Mouse (Mus musculus) spleen, embryonic (tissue): Measurements from ENCODE around the gene Samhd1.

ENCODE experiments used
- CTCF ChIA-PET: fragments of 350-600 bp; sonication (Branson Sonifier 250); formaldehyde crosslinking; loops from one replicate; lab custom pipeline; 2022; lab: Charles Lee

Gene Samhd1

DNA sequence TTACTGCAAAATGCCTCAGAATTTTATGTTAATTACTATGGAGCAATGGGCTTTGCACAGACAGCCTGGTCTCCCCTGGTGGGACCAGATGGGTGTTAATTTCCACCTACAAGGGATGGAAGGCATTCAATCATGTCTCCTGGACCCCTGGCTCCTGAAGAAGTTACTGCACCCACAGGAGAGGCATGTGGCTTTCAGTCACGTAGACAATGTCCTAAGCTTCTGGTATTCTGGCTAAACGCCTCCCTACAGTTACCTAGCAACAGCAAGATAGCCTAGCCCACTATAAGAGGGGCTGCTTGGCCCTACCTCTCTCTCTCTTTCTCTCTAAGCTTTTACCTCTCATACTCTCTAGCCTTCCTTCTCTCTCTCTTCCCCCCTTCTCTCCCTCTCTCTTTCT is 32.8 kb downstream of the Samhd1 start:
- CTCF ChIA-PET, result no interaction called here

DNA sequence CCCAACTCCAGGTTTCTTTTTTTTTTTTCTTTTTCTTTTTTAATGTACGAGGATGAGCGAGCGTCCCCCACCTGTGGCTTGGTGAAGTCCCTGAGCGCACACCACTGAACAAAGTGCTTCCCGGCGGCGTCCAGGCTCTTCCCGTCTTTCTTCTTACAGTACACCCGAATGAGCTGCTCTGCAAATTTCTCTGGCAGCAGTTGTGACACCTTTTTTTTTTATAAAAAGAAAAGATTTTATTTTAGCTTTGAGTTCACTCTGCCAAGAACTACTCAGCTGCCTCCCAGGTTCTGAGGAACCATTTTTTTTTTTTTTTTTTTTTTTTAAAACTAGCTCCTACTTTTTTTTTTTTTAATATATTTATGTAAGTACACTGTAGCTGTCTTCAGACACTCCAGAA is 33.4 kb downstream of the Samhd1 start:
- CTCF ChIA-PET, result no interaction called here

DNA sequence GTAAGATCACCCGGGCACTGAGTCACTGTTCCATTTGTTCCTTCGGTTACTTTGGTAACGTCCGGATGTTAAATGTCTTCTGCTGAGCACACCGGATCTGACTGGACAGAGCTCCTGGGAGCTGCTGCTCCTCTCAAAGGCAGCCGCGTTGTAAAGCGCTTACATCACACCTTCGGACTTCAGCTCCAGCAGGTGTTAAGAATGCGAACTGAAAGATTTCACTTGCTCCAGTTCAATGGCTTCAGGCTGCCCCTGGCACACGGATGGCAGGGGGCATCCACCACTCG is 34.8 kb downstream of the Samhd1 start:
- CTCF ChIA-PET, result no interaction called here

DNA sequence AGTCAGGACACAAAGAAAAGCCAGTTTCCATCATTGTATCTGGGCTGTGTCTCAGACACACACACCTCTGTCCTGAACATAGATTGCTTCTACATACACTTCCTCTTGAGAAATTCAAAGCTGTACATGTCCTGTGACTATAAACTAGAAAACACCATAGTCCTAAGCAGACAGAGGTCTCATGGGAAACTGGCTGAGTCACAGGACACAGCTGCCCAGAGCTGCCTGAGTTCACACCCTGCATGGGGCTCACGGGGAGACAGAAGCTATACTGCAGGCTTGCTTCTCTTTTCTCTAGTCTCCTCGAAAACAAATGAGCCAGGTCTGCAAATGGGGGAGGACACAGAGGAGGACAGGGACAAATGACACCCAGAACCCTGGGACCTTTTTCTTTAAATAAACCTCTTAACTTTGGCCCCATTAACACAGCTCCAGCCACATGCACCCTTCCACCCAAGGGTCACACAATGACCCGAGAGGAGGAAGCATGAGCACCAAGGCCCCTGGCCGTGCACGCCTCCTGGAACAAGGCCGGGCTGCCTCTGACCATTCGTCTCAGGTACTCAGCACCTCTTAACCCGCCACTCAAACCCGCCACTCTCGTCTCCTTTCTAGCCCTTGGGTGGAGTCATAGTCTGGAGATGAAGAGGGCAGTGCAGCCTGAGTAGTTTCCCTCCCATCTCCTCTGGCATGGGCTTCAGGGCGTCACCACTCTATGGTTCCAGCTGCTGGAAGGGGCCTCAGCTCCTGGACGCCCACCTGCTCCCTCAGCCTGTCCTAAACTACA is 35.3 kb downstream of the Samhd1 start:
- CTCF ChIA-PET, result no interaction called here

DNA sequence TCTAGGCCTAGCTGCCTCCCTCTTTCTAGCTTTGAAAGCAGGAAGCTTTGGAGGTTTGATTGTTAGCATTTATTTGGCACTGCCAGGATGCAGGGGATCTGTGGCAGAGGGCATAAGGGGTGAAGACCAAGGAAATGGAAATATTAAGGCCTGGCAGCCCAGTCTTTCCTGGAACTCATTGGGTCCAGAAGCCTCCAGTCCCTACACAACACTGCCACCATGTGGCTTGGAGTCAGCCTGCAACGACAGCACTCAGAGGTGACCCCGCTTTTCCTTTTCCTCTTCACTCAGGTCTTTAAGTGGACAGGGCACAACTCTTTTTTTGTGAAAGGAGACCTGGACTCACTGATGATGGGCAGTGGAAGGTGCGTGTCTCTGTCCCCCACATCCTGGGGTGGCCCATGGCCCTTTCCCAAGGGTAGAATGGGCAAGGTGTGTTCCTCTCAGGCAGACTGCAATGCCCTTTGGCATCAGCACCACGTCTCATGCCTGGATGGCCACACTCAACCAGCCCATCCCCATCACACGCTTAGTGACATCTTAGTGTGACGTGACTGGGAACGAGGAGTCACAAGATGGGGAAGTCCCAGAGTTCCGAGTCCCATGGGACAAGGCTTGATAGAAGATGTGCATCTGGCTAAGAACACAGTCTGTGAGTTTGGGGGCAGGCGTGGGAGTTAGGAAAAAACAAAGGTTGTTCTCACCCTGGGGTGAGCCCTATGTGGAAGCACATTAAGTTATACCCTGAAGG is 39.9 kb downstream of the Samhd1 start:
- CTCF ChIA-PET, result no interaction called here

DNA sequence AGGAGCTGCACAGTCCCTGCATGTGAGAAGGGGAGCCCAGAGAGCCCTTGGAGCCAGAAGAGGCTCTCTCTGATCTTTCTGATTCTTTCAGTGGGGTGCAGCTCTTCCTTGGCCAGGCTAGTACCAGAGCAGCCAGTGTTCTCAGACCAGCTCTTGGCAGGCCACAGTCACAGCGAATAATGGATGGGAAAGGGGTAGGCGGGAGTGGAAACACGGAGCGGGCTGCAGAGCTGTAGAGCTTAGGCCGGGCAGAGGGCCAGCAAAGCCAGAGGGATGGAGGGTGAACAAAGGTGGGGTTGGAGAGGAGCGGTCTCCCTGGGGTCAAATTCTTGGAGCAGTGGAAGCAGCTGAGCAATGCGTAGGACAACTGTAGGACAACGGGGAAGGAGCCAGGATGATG is 43.0 kb downstream of the Samhd1 start:
- CTCF ChIA-PET, result interaction anchor here (0.5 kb wide), 1 partner anchor 12 kb away, joined by 3 read pairs; no protein-coding TSS in a partner anchor

DNA sequence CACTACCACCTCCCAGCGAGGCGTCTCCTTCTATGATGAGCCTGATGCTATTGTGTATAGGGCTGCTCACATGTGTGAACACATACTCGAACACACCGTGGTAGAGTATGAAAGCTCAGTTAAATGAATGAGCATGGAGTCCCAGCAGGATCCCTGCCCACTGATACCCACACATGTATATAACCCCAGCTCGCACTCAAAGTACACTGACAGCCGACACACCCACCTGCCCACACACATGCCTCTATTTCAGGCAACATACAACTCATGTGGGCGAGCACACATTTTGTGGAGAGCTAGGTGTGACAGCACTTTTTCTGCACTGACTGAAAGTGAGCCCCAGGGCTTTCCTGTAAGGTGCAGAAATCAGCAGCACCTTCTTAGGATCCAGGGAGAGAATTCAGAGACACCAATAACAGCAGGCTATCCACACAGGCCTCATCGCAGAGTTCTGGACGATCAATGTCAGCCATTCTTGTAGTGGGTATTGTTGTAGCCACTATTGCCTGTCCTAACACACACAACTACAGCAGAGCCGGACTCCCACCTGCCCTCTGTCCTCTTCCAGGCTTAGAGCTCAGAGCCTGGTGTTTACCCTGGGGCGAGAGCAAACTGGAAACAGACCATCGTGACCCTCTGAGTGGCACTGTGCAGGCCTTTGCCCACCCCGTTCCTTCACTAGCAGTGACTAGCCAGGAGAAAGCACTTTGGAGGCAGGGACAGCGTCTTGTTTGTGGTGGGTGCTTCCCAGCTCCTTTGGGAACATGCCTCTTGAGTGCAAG is 47.3 kb downstream of the Samhd1 start:
- CTCF ChIA-PET, result no interaction called here

DNA sequence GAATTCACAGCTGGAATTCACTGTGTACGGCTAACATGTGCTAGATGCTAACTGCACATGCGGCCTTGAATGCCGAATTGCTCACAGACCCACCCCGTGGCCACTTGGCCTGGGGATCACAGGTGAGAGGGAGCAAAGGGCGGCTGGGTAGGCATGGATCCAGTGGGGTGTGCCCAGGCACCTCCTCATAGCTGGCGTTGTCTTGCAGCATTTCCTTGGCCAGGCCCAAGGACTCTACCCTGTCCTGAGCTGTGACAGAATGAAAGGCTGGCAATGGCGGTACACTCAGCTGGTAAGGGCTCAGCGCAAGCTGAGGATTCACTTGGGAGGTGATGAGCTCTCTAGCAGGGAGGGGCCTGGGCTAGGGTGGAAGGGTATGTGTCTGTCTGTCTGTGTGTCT is 48.3 kb downstream of the Samhd1 start, which contains the start of gene Tldc2:
Tldc2 (plus strand) TSS at position 260 of the 400 bp plus-strand sequence.
- CTCF ChIA-PET, result interaction anchor here (0.7 kb wide), 1 partner anchor 368 kb away, joined by 6 read pairs; no protein-coding TSS in a partner anchor

DNA sequence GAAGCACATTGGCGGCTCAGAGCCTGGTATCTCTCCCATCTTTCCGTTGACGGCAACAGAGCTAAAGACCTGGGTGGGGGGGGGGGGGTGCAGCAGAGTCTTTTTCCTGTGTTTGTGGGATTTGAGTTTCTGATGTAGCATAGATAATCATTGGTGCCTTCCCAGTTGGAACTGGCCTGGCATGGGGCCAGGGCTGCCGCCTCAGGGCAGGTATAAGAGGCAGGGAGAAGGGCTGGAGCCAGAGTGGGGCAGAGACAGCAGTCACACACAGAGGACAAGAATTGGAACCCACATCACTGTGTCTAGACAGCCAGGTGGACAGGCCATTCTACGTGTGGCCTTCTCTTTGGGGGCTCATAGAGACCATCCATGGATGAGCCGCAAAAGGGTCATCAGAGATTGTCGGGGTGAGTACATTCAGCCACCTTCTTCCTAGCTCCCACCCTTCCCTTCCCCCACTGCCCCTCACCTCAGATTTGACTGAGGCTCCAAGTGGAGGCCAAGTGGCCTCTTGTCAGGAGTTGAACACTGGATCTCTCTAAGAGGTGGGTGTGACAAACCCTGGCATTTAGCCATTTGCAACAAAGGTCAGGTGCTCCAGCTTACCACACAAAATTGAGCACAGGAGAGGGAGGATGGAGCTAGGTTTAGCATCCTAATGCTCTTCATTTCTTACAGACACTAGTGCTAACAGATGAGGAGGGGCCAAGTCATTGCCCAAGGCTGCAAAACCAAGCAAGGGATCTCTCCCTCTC is 50.1 kb downstream of the Samhd1 start:
- CTCF ChIA-PET, result interaction anchor here (0.7 kb wide), 1 partner anchor 184 kb away, joined by 3 read pairs; no protein-coding TSS in a partner anchor

DNA sequence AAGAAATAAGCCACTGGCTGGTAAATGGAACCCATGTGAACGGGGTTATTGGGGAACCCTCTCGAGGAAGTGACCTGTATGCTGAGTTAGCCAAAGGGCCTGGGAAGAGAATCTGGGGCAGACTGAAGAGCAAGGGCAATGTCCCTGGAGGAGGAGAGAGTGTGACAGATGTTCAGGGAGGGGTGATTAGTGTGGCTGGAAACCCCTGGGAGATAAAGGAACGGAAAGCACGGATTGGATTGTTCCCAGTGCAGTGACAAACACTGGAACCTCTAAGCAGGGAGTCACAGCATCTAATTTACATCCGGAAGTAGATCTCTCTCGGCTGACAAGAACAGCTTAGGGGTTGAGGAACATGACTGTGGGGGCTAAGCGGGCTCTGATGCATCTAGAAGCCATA is 53.1 kb downstream of the Samhd1 start:
- CTCF ChIA-PET, result no interaction called here

DNA sequence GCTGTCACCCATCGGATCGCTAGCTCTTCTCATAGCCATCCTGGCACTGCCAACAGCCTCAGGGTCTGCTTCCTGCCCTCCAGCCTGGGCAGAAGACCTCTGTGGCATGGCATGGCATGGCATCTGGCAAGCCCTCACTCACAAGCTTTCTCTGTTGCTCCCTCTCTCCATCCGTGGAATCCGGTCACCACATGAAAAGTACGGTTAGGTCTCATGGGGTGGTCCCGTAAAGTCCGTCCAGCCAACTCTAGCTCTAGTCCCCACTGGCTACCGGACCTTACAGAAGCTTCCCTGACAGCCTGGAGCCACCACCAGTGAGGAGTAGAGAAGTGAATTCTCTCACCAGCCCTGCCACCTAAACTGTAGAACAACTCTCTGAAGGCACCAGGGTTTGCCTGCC is 53.7 kb downstream of the Samhd1 start:
- CTCF ChIA-PET, result no interaction called here

DNA sequence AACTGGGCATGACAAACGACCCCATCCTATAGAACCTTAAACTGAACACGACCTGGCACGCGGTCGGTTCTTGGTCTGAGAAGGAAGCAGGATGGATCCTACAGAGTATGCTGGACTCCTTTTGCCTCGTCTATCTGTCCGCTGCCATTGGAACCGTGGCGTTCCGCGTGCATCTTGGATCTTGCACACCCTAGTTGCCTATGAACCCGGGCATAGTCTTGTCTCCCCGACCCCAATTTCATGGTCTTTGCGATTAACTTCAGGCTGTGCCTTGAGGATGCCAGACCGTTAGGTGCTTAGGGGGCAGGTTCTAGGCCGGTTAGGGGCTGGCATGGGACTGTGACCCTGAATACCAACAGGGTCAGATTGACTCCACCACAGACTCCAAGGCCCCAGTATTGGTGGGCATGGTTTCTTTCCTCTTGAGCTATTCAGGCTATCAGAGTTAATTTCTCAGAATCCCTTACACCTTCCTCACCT is 55.3 kb downstream of the Samhd1 start:
- CTCF ChIA-PET, result no interaction called here

DNA sequence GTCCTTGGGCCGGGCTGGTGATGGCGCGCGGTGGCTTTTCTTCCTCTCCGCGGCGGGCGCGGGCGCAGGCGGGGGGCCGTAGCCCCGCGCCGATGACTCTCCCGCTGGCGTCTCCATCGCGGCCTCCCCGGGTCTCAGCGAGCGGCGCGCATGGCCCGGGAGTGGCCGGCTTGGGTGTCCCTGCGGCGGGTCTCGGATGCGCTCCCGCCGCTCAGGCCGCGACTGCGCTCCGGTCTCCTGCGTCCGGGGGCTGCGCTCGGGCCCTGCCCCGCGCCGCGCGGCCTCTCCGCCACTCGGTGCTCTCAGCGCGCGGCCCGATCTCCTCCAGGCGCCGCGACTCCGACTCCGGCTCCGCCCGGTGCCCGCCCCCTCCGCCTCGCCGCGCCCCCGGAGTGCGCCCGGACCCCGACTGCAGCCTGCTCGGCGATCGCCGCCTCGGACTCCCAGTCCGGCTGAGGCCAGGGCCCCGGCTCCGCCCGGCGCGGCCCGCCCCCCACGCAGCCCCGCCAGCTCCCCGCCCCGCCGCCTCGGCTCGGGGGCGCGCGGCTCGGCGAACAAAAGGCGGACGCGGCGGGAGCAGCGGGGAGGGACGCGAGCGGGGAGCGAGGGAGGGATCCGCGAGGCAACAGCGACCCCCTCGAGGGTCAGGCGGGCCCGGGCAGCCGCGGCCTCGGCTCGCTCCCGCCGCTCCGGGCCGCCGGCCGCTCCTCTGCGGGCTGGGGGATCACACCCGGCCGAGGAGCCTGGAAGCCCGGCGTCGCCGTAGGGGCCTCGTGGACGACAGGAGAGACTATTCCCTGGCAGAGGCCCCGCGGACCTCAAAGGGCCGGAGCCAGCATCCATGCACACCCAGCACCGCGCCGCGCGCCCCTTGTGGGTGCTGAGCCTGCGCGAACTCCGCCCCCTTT is 56.0 kb downstream of the Samhd1 start, which contains the start of gene Soga1:
Soga1 (minus strand) TSS at position 462 of the 908 bp plus-strand sequence.
- CTCF ChIA-PET, result interaction anchor here (0.5 kb wide), 1 partner anchor 16 kb away, joined by 3 read pairs; no protein-coding TSS in a partner anchor

DNA sequence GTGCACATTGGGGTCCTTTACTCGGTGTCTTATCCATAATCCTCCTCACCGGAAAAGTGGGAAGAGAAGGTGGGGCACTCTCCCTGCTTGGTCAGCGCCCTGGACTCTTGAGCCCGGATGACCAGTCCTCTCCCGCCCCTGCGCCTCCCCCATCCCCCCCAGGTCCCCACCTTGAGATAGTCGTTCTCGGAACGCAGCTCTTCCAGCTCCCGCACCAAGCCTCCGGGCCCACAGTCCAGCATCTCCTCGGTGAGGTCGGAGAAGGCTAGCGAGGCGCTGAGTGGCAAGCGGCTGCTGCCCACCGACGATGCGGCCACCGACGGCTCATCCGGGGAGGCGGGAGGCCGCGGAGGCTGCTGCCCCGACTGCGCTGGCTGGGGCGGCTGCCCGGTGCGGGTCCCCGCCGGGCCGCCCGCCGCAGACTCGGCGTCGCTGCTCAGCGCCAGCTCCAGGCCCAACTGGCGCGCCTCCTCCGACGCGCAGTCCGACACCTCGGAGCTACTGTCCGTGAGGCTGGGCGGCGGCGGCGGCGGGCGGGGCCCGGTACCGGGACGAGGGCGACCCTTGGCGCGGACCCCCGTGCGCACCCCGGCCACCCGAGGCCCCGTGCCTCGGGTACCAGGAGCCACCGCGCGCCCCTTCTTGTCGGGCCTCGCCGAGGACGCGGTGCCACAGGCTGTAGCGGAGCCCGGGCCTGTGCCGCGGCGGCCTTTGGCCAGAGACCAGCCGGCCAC is 56.8 kb downstream of the Samhd1 start:
- CTCF ChIA-PET, result no interaction called here

DNA sequence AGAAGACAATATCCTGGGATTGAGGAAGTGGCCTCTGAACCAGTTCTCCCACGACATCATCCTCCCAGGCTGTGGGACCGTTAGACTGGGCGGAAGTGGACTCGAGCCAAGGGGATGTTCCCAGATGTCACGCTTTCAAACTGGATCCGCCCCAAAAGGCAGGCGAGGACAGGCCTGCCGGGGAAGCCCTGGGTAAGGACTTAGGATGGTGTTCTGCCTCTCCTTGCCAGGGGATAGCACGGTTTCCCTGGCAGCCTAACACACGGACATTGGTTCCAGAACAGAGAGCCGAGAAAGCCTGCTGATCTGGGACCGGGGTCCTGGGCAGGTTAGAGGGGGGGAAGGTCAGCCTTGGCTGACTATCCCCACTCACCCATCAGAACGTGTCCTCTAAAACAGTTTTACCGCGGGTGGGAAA is 57.4 kb downstream of the Samhd1 start:
- CTCF ChIA-PET, result interaction anchor here (0.9 kb wide), 1 partner anchor 27 kb away, joined by 6 read pairs; no protein-coding TSS in a partner anchor

DNA sequence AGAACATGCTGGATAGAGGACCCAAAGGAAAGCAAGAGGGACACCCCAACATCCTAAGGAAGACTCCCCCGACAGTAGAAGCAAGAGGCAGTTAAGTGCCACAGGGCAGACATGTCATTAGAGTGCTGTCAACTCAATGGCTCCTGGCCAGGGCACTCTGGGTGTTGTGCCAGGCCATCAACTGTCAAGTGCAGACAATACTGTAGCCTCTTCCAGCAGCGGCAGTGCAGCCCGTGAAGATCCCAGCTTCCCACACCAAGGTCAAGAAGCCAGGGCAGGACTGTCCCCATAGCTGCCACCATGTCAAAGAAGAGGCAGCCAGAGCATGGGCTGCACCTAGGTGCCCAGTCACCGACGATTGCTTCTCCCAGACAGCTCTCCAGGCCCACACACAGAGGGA is 57.9 kb downstream of the Samhd1 start:
- CTCF ChIA-PET, result interaction anchor here (0.9 kb wide), 1 partner anchor 26 kb away, joined by 6 read pairs; no protein-coding TSS in a partner anchor

DNA sequence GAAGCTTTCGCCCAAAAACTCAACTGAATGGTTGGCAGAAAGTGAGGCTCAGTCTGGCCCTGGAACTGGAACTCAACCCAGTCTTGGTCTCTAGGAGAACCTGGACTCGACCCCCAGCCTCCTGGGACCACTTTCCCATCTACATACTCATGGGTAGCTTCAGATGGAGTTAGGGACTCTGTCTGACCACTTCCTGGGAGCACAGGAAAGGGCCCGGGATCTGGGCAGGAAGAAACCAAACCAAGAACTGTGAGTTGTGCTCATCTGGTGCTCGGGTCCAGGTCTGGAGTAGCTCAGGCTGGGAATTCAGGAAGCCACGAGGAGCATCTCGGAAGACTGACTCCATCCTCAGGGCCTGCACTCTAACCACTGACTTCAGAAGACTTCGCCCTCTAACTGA is 58.5 kb downstream of the Samhd1 start:
- CTCF ChIA-PET, result no interaction called here

DNA sequence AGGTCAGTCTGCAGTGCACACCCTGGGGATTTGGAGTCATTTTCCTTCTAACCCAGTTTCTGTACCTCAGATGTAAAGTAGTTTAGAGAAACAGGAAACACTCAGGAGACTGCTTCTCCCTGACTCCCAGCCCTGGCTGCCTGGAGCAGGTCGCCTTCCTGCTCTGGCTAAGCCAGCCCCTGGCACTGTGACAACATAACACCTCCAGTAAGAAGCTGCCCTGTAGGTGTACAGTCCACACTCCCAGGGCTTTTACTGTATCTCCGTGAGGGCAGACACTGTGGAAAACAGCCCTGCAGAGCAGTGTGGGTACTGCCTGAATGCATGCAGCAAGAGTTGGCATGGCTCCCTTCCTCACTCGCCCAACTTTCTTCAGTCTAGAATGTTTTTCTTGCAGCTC is 59.4 kb downstream of the Samhd1 start:
- CTCF ChIA-PET, result interaction anchor here (1.0 kb wide), 1 partner anchor 18 kb away, joined by 3 read pairs; no protein-coding TSS in a partner anchor

DNA sequence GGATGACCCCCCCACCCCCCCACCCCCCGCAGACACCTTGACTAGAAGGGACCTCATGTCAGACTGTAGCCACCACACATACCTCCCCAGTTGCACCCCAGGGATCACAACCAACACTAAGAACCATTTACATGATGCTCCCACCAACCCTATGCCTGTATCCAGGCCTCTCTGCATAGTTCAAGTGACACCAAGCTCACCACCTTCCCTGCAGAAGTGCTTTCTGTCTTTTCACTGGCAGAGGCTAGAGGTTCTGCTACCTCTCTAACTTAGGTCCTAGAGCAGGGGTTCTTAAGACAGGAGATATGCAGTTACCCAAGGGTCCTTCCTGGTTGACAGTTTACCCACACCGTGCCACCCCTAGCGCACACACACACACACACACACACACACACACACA is 59.8 kb downstream of the Samhd1 start:
- CTCF ChIA-PET, result interaction anchor here (1.0 kb wide), 1 partner anchor 18 kb away, joined by 3 read pairs; no protein-coding TSS in a partner anchor
